Mouse (Mus musculus): Measurements from ENCODE around the gene Frat2.

- TF ChIP-seq CTCF (IDR thresholded peaks at IDR 0.05; ENCODE audit: borderline replicate concordance, extremely low read depth, insufficient read depth, insufficient read length) (no peak), POLR2A (IDR thresholded peaks at IDR 0.05; ENCODE audit: borderline replicate concordance, extremely low read depth, insufficient read depth, insufficient read length, poor library complexity, severe bottlenecking) (no peak)
Measured at GRCm38 (mm10) chr19:41896319-41896711, 48.4 kb upstream of the Frat2 start.
